Mouse (Mus musculus) testis, postnatal 10 days (tissue): ENCODE results near the gene Fer.

ENCODE experiments used
- DNase-seq: peaks from one replicate; pipeline ENCODE4 v3.0.0; 2021; ENCODE audit warnings: low spot score

Gene Fer

GRCm38 (mm10) chr17:63978794-63979571, 116.1 kb downstream of the Fer start:
- no peak for DNase-seq

- DNase-seq: no peak
Observed at GRCm38 (mm10) chr17:63980167-63980566, 117.3 kb downstream of the Fer start.

GRCm38 (mm10) chr17:63988710-63989109, 125.8 kb downstream of the Fer start:
- DNase-seq: no peak

- no peak for DNase-seq
Observed at GRCm38 (mm10) chr17:63991160-63991559, 128.3 kb downstream of the Fer start.

GRCm38 (mm10) chr17:63995921-63996320, 133.1 kb downstream of the Fer start:
- DNase-seq: peak; percentile 55

DNA sequence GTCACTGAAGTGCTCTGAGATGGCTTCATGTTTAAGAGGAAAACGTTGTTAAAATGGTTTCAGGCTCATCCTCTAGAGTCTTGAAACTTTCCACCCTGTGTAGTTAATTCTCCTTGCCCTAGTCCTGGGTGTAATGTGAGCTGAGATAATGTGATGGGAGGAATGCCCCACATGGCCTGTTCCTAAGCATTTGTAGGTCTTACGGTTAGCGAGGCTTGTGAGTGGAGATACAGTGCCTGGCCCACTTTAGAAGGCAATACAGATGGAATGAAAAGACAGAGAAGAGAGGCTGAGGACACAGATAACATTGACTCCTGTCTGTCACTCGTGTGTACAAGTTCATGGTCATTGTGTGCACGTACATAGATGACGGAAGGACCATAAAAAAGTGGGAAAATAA, 134.8 kb downstream of the Fer start:
- DNase-seq: no peak

DNA sequence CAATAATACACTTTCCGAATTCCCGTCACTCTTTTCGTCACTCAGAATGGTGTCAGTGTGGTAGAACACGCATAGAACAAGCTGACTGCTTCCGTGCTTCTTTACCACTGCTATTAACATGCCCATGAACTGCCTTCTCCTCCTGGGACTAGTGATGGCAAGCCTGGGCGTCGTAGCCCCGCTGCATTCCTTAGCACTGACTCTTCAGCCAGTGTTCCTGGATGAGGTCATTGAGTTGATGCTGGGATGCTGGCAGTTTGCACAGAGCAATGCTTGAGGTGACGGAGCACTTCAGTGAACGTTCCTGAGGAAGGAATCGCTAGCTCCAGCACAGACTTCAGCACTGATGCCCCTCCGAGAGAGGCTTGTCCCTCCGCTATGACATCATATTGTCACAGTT, 140.6 kb downstream of the Fer start:
- DNase-seq: no peak

- DNase-seq: no peak
Observed at GRCm38 (mm10) chr17:64005575-64006249, 142.8 kb downstream of the Fer start.

GRCm38 (mm10) chr17:64016606-64017005, 153.7 kb downstream of the Fer start:
- DNase-seq: no peak

GRCm38 (mm10) chr17:64018240-64018639, 155.4 kb downstream of the Fer start:
- DNase-seq: no peak

DNA sequence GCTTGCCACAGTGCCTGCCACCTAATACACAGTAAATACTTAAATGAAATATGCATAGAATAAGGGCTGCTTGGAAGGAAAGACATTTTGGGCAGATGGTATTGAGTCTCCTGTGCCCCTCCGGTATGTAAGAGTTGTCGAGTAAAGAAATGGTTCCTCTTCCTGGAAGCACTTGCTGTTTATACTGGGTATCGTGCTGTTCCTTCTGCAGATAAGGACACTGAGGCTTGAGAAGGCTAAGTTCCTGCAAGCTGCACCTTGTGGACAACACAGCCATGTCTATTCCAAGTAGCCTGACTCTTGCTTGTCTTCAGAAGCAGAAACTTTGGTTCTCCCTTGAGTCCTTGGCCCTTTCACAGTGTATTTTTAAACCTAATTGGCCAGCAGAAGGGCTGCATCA, 156.0 kb downstream of the Fer start:
- DNase-seq: no peak

GRCm38 (mm10) chr17:64019646-64020045, 156.8 kb downstream of the Fer start:
- DNase-seq: no peak

DNA sequence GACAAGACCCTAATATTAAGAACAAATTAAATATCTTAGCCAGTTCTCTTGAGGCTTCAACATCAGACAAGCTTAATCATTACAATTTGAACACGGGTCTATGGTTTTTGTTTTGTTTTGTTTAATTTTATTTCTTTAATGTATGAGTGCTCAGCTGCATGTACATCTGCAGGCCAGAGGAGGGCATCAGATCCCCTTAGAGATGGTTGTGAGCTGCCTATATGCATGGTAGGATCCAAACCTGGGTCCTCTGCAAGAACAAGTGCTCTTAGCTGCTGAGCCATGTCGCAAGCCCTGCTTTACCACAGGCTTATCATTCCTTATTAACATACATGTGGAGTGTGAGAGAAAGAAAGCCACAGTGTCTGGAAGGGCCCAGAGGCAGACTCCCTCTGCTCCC, 163.6 kb downstream of the Fer start:
- no peak for DNase-seq

GRCm38 (mm10) chr17:64041771-64042170, 178.9 kb downstream of the Fer start:
- DNase-seq: no peak

DNA sequence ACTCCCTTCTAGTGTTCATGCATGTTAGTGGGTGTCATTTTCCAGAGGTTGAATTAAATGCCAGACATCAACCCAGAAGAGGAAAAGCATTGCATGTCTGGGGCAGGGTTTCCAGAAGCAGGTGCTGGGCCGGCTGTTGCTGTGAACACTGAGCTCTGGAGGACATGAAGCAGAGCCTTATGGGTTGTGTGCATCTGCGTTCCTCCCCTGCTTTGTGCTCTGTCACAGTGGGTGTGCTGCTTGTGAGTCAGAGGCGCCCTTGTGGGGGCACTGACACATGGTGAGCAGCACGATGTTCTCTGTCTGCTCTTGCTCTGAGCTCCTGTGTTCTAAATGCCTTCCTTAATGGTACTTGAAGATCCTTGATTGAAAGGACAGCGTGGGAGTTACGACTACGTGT, 182.5 kb downstream of the Fer start:
- no peak for DNase-seq

DNA sequence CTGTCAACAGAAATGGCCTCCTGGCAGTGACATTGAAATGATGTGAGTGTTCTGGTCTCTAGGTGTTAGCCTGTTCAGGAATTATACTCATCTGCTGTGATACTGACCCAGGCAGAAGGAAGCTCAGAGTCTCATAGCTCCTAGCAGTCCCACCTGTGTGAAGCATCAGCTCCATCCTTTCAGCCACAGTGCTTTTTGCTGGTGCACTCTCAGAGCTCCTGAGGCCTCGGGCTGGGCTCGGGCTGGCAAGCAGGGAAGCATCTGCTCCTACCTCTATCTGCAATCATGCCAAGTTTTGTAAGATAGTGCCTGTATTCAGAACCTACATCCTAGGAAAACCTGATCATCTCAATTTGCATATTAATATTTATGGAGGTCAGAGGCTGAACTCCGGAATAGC, 183.7 kb downstream of the Fer start:
- no peak for DNase-seq

- DNase-seq: no peak
Observed at GRCm38 (mm10) chr17:64050911-64051310, 188.0 kb downstream of the Fer start.

GRCm38 (mm10) chr17:64053636-64054035, 190.8 kb downstream of the Fer start:
- DNase-seq: no peak

DNA sequence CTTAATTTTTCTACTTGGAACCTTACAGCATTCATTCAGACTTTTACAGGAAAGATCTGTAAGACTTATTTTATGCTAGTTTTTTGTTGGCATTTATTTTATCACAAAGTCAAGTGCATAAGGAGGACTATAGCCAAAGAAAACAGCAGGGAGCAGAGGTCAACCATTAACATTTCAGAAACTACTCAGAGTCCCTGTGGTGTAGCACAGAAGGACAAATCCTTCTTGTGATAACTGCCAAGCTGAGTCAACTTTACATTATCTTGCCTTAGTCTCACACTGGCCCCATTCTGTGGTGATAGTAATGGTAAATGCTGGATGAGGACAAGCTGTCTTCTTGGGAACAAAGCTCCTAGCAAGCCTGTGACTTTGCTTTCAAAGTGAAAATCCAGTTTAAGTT, 197.7 kb downstream of the Fer start:
- DNase-seq: no peak

- no peak for DNase-seq
Observed at GRCm38 (mm10) chr17:64065243-64065642, 202.4 kb downstream of the Fer start.

DNA sequence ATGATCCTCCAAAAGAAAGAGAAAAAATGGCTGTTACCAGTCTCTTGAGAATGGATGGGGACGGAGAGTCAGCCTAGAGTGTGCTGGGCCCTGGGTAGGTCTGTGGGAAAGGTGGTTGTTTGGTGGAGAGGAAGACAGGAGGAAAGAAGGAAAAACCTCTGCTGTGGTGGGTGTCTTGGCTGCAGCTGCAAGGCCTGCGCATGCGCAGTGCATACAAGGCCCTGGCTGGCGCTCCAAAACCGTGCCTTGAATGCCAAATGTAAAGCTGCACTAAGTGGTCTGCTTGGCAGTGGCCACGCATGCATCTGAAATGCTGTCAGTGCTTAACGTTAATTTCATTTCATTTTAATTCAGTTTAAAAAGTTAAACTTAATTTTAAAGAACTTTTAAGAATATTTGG, 214.5 kb downstream of the Fer start:
- no peak for DNase-seq

GRCm38 (mm10) chr17:64084751-64085150, 221.9 kb downstream of the Fer start:
- DNase-seq: no peak

GRCm38 (mm10) chr17:64085493-64085892, 222.6 kb downstream of the Fer start:
- no peak for DNase-seq
